Mouse (Mus musculus): ENCODE results near the gene Ifngr2. TPM values are rescaled to one million over a fixed set of nuclear protein-coding genes. Genes with fewer than 3 reads are reported as not detected.

The Ifngr2 gene
- total RNA-seq, 2 experiments from 2014 or later: 87.1 to 89.9 TPM

GRCm38 (mm10) chr16:91537065-91537464, 9.8 kb upstream of the Ifngr2 start:
- DNase-seq: no peak

GRCm38 (mm10) chr16:91538051-91538450, 8.8 kb upstream of the Ifngr2 start:
- DNase-seq: no peak

- no peak for DNase-seq
These were observed 8.4 kb upstream of the Ifngr2 start for GRCm38 (mm10) chr16:91538513-91538912.

GRCm38 (mm10) chr16:91541573-91542081, 5.2 kb upstream of the Ifngr2 start:
- no peak for DNase-seq

- DNase-seq: no peak
These were observed 3.3 kb upstream of the Ifngr2 start for GRCm38 (mm10) chr16:91543619-91544018.

GRCm38 (mm10) chr16:91545597-91546281, 1.1 kb upstream of the Ifngr2 start:
- DNase-seq: no peak

GRCm38 (mm10) chr16:91546391-91546835, 459 bp upstream of the Ifngr2 start:
- no peak for DNase-seq

GRCm38 (mm10) chr16:91547974-91548373, 1.1 kb downstream of the Ifngr2 start:
- DNase-seq: no peak

GRCm38 (mm10) chr16:91548586-91548985, 1.7 kb downstream of the Ifngr2 start:
- no peak for DNase-seq

GRCm38 (mm10) chr16:91548996-91549395, 2.1 kb downstream of the Ifngr2 start:
- no peak for DNase-seq

- no peak for DNase-seq
These were observed 2.7 kb downstream of the Ifngr2 start for GRCm38 (mm10) chr16:91549616-91550015.

- DNase-seq: no peak
These were observed 4.2 kb downstream of the Ifngr2 start for GRCm38 (mm10) chr16:91551081-91551524.

- DNase-seq: no peak
These were observed 5.2 kb downstream of the Ifngr2 start for GRCm38 (mm10) chr16:91552072-91552471.

- DNase-seq: peak; percentile 55
These were observed 6.8 kb downstream of the Ifngr2 start for GRCm38 (mm10) chr16:91553625-91554024.

GRCm38 (mm10) chr16:91555017-91555605, 8.2 kb downstream of the Ifngr2 start:
- DNase-seq: no peak

- no peak for DNase-seq
These were observed 9.8 kb downstream of the Ifngr2 start for GRCm38 (mm10) chr16:91556659-91557058.

- DNase-seq: no peak
These were observed 10.3 kb downstream of the Ifngr2 start for GRCm38 (mm10) chr16:91557214-91557613.

GRCm38 (mm10) chr16:91557693-91558092, 10.8 kb downstream of the Ifngr2 start:
- no peak for DNase-seq

GRCm38 (mm10) chr16:91561099-91561498, 14.2 kb downstream of the Ifngr2 start:
- DNase-seq: peak; percentile 57

- no peak for DNase-seq
These were observed 14.9 kb downstream of the Ifngr2 start for GRCm38 (mm10) chr16:91561541-91562457.

GRCm38 (mm10) chr16:91564580-91565291, 17.9 kb downstream of the Ifngr2 start:
- no peak for DNase-seq

GRCm38 (mm10) chr16:91565292-91565951, 18.6 kb downstream of the Ifngr2 start:
- no peak for DNase-seq
